Mouse (Mus musculus) B cell, adult 2 months (primary cell): ENCODE measurements at regions not wholly inside any gene's neighbourhood (a gene's known extent, or its start where the extent isn't known, plus 50 kb on each side); places are given as distances from the start of the nearest gene placed in this dataset.
"Not testable (repeated sequence)": the region's sequence is repeated elsewhere in the genome, so short reads cannot be mapped to it uniquely, and the experiment has no call there.

Experiments
- DNase-seq, 2 experiments: peaks; one replicate each; pipeline ENCODE4 v3.0.0; 2022

DNA sequence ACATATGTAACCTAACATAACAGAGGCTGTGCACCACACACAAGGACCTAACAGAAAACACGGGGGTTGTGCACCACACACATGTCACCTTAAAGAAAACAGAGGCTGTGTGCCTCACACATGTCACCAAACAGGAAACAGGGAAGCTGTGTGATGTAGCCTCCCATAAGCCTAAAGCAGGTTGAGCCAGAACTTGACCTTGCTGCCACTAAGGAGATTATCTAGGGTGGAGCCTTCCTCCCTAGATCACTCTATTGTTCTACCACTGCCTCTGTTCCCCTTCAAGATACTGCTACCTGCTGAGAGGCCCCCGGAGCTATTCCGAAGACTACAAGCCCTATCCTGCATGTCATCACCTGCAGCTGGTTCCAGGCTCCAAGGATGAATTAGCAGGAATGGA is 100.1 kb upstream of the Thrb start:
- DNase-seq, result not testable (repeated sequence)

DNA sequence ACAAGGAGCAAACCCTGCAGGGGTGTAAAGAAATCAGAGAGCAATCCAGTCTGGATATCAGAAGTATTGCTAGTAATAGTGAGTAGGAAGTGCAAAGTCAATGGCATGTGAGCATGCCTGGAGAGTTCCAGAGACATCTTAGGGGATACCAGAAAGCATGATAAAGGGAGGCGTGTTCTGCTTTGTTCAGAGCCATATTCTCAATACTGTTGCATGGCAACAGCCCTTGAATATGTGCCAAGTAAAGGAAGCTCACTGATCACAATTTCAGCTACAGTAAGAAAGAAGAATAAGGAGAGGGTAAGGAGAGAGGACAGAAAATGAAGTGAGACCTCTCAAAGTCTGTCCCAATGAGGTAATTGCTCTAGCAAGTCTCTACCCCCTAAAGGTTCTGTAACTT is 92.1 kb upstream of the Thrb start:
- no peak for DNase-seq

DNA sequence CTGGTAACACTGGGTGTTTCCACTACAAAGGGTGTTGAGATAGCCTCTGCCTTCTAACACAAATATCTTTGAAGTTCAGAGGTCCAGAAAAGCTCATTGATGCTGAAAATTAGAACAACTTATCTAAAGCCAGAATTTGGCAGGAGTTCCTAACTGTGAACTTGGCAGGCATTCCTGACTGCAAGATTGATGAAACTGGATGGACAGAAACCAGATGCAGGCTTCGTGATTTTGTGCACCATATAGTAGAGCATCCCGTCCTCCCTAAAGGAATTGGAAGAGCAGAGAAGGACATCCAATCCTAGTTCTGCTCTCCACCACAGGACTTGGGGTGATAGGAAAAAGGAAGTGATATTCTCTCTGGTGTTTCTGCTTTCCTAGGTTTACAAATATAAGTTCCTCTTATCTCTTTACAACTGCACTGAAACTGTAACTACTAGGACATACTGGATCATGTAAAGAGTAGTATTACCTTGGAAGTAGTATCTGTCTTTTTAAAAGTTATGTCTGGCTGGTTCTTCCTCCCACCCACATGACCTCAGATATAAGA is 90.9 kb upstream of the Thrb start:
- no peak for DNase-seq

DNA sequence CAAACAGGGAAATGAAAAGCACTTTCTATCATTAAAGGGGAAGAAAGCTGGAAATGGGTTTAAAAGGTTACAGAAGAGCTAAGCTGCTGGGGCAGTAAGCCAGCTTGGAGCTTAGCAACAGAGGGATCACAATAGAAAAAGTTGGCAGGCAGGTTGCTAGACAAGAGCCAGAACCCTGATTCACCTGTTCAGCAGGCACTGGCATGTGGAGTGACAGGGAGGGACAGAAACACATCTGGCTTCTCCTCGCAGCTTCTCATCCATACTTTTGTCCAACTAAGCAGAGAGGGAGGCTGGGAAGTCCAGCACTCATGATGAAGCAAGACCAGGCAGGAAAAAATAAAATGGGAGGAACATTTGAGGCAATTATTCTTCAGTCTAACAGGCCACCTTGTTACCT is 81.3 kb upstream of the Thrb start:
- no peak for DNase-seq

DNA sequence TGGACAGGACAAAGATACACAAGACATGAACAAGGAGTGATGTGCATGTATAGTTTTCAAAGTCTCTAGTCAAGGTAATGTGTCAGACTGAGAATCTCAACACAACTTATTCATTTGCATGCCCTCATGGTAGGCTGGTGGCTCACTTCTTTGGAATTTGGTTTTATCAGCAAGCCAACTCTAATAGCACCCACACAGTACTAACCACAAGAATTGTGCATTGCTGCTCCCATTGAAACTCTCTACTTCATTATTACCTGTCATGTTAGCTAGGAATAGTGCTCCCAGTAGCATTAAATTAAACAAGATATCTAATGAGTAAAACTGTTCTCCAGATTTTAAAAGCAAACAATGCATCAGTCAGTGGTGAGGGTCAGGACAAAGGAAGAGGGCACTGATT is 70.5 kb upstream of the Thrb start:
- no peak for DNase-seq

DNA sequence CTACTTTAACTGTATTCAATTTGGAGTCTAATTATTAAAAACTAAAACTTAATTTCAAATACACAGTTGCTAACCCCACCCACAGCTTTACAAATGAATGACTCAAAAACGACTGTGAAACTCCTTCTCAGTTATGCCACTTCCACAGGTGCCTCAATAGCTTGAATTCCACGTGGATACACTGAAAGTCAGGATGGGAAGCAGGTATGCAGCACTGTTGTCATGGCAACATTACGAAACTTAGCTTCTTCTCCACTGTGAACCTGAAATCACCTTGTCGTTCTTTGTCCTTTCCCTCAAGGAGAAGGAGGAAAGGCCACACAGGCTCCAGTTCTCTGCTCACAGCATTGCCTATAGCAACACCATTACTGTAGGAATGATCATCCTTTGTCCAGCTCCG is 60.5 kb upstream of the Thrb start:
- no peak for DNase-seq

DNA sequence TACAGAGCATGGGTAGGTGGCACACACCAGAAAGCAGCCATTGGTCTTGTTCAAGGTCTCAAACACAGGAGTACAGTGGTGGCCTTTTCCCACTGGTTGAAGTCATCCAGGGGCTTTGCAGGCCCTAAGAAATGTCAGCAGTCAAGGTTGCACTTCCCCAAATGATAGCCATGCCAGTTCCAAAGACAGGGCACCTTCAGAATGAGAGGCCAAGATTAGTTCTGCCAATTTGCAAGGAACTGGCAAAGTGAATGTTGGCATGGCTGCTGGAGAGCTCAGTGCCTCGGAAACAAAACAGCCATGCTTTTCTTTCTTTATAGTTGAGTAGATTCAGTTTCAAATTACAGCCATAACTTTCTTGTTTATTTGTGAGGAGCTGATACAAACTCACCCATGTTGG is 57.7 kb upstream of the Thrb start:
- no peak for DNase-seq

DNA sequence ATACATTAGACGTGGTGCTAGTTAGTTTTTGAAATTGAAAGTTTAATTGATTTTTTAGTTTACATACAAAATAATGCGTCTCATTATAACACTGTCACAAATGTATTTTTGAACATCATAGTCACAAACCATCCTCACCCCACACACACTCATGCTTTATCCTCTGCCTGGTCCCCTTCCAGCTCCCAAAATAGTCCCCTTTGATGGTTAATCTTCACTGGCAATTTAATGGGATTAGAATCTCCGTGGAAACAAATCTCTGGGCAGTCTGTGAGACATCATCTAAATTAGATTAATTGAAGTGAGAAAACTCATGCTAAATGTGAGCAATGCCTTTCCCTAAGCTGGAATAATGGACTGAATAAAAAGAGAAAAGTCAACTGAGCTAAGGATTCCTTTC is 54.0 kb upstream of the Thrb start:
- no peak for DNase-seq

DNA sequence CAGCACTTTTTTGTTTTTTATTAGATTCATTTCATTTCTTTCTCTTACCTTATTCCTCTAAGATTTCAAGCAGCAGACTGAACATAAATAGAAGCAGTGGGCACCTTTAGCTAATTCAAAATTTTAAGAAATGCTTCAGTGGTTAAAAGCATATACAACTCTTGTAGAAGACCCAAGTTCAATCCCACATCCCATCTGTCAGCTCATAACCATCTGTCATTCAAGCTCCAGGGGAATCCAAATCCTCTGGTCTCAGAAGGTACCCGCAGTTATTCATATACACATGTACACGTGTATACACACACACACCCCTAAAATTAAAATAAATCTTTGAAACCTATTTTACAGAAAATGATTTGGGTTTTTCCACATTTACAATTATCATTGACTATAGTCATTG is 52.9 kb upstream of the Thrb start:
- DNase-seq, result no peak
